Mouse (Mus musculus): ENCODE data around the gene Adam12.
A peak's percentile ranks its signal among the peaks of the same experiment; 100 is the strongest.

The Adam12 gene

GRCm38 (mm10) chr7:134231378-134232346 lies at the start of gene Adam12:
Adam12 (minus strand) TSS chr7:134232146.
- DNase-seq (ENCODE audit: low read depth) = no peak

GRCm38 (mm10) chr7:134272956-134273355 lies 41.0 kb upstream of the Adam12 start:
- no peak for DNase-seq (ENCODE audit: low read depth)

- DNase-seq (ENCODE audit: low read depth) = no peak
Observed at GRCm38 (mm10) chr7:134272421-134272820, 40.5 kb upstream of the Adam12 start.

- no peak for DNase-seq (ENCODE audit: low read depth)
Observed at GRCm38 (mm10) chr7:134265783-134266182, 33.8 kb upstream of the Adam12 start.

GRCm38 (mm10) chr7:134263146-134263906 lies 31.4 kb upstream of the Adam12 start:
- peak; percentile 50 for DNase-seq (ENCODE audit: low read depth)

GRCm38 (mm10) chr7:134261003-134261701 lies 29.2 kb upstream of the Adam12 start:
- DNase-seq (ENCODE audit: low read depth) = no peak

- DNase-seq (ENCODE audit: low read depth) = no peak
Observed at GRCm38 (mm10) chr7:134250273-134250870, 18.4 kb upstream of the Adam12 start.

GRCm38 (mm10) chr7:134248041-134248440 lies 16.1 kb upstream of the Adam12 start:
- no peak for DNase-seq (ENCODE audit: low read depth)

- no peak for DNase-seq (ENCODE audit: low read depth)
Observed at GRCm38 (mm10) chr7:134246624-134247023, 14.7 kb upstream of the Adam12 start.

GRCm38 (mm10) chr7:134242773-134243172 lies 10.8 kb upstream of the Adam12 start:
- no peak for DNase-seq (ENCODE audit: low read depth)

GRCm38 (mm10) chr7:134241212-134241611 lies 9.3 kb upstream of the Adam12 start:
- DNase-seq (ENCODE audit: low read depth) = no peak

- no peak for DNase-seq (ENCODE audit: low read depth)
Observed at GRCm38 (mm10) chr7:134240579-134240978, 8.6 kb upstream of the Adam12 start.

GRCm38 (mm10) chr7:134238863-134239262 lies 6.9 kb upstream of the Adam12 start:
- no peak for DNase-seq (ENCODE audit: low read depth)

- no peak for DNase-seq (ENCODE audit: low read depth)
Observed at GRCm38 (mm10) chr7:134237356-134237755, 5.4 kb upstream of the Adam12 start.

GRCm38 (mm10) chr7:134236727-134237126 lies 4.8 kb upstream of the Adam12 start:
- DNase-seq (ENCODE audit: low read depth) = no peak

GRCm38 (mm10) chr7:134235552-134235951 lies 3.6 kb upstream of the Adam12 start:
- DNase-seq (ENCODE audit: low read depth) = no peak

- DNase-seq (ENCODE audit: low read depth) = no peak
Observed at GRCm38 (mm10) chr7:134230708-134231107, 1.2 kb downstream of the Adam12 start.

GRCm38 (mm10) chr7:134229899-134230298 lies 2.0 kb downstream of the Adam12 start:
- no peak for DNase-seq (ENCODE audit: low read depth)

- no peak for DNase-seq (ENCODE audit: low read depth)
Observed at GRCm38 (mm10) chr7:134227773-134228455, 4.0 kb downstream of the Adam12 start.

GRCm38 (mm10) chr7:134227101-134227500 lies 4.8 kb downstream of the Adam12 start:
- DNase-seq (ENCODE audit: low read depth) = no peak

- no peak for DNase-seq (ENCODE audit: low read depth)
Observed at GRCm38 (mm10) chr7:134226231-134226630, 5.7 kb downstream of the Adam12 start.
